Mouse (Mus musculus) right cerebral cortex, postnatal 10 days (tissue): Measurements from ENCODE around the gene Il16.

Experiments
- DNase-seq, 2 experiments: peaks; one replicate each; pipeline ENCODE4 v3.0.0; 2021; ENCODE audit warnings: low spot score in 2 of 2

Il16 gene

GRCm38 (mm10) chr7:83745413-83746106 is at the start of gene Il16:
Il16 (minus strand) TSS chr7:83745726.
- no peak for DNase-seq

DNA sequence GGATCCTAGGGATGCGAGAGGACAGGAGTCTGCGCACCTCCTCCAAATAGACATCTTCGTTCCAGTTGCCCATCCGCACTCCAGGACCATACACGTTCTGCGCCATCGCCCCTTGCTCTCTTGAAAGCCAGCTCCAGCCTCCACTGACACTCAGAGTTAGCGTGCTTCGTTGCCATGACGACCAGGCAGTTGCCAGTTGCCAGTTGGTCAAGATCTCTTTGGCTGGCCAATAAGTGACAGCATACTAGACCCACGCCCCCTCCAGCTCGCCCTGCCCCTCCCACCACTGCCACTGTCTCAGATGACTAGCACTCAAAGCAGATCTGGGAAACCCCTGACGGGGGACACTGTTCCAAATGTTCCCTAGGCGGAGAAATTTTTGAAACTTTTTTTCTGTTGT is 49.2 kb upstream of the Il16 start, which contains the start of gene Cfap161:
Cfap161 (minus strand) TSS at position 176 of the 400 bp plus-strand sequence.
- DNase-seq: peak; percentile 77 to 81

GRCm38 (mm10) chr7:83794006-83794683 is 48.6 kb upstream of the Il16 start:
- no peak for DNase-seq

- peak in 1 of 2 experiments; percentile 5 for DNase-seq
These were observed 35.4 kb upstream of the Il16 start for GRCm38 (mm10) chr7:83780881-83781280.

GRCm38 (mm10) chr7:83780026-83780425 is 34.5 kb upstream of the Il16 start:
- DNase-seq: peak in 1 of 2 experiments; percentile 12

DNA sequence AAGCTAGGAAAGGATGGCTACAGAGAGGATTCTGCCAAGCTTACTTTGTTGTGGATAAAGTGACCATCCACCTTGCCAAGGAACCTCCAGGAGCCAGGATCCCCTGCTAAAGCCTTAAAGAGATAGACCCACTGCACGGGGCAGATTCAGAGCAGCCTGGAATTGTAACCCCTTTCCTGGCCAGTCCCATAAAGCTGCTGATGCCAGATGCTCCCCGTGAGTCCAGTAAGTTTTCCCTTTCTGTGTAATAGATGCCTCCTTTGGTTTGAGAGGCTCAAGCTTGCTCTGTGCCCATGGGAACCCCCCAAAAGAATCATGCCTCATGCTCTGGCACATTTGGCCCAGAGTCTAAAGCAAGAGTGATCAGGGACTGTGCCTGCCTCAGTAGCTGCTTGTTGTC is 33.5 kb upstream of the Il16 start:
- no peak for DNase-seq

GRCm38 (mm10) chr7:83778516-83778915 is 33.0 kb upstream of the Il16 start:
- no peak for DNase-seq

DNA sequence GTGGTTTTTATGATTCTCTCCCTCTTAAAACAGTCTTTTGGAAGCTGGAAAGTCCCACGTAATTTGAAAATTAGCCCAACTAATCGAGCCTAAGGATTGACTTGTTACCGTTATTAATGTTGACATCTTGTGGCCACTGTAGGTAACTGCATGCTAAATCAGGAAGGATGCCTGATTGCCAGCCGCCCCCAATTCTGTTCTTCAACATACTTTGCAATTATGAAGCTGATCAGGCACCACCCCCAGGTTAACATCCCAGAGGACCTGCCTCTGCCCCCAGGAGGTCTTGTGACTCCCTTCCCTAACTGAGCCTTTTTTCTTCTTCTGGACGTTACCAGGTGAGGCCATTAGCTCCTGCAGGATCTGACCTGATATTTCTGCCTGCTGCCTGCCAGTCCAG is 29.2 kb upstream of the Il16 start:
- DNase-seq: peak; percentile 36 to 55

DNA sequence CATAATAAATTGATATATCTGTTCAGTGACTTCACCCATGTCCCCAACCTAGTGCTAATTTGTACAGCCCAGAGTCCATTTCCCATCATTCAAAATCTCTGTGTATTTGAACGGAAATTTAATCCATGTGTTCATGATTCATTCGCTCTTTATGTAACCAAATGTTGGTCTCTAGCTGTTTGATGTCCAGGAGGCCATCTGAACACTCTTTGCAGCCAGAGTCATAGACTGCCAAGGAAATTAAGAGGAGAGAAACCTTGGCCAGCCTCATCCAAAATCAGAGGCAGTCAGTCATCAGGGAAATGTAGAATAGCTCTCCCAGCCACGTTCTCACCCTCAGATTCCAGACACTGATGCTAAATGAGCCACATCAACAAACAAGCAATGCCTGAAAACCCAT is 18.1 kb upstream of the Il16 start:
- DNase-seq: no peak

DNA sequence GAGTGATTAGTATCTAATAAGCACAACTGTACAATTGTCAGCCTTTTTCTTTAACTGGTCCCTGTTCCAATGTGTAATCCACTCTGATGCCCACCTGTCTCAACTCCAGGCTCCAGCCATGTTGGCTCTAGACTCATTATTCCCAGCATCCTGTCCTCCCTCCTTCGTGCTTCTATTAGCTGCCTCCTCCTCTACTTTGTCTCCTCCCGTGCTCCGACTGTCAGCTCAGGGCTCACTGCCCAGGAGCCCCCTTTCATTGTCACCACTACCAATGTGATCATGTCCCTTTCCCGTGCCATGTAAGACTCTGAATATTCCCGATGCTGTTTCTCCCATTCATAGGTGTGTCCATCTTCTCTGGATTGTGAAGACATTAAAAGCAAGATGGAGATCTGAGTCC is 16.8 kb upstream of the Il16 start:
- no peak for DNase-seq

DNA sequence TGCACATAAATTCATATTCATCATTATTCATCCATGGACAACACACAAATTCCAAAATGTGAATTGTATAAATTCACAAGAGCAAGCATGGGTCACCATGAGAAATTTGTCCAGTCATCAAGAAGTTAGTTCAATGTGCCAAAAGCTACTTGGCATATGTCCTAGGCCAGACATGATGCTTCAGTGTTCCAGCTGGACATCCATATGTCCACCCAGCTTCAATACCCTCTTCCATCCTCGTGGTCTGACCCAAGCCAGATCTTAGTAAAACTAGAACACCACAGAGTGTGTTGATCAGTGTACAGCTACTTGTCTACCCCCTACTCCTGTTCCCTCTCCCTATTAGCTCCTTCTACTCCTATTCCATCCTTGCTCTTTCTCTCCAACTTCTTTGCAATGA is 5.5 kb upstream of the Il16 start:
- DNase-seq: no peak

GRCm38 (mm10) chr7:83748405-83748804 is 2.9 kb upstream of the Il16 start:
- no peak for DNase-seq

- no peak for DNase-seq
These were observed 671 bp upstream of the Il16 start for GRCm38 (mm10) chr7:83746107-83746687.

GRCm38 (mm10) chr7:83745065-83745412 is 487 bp downstream of the Il16 start:
- DNase-seq: no peak

DNA sequence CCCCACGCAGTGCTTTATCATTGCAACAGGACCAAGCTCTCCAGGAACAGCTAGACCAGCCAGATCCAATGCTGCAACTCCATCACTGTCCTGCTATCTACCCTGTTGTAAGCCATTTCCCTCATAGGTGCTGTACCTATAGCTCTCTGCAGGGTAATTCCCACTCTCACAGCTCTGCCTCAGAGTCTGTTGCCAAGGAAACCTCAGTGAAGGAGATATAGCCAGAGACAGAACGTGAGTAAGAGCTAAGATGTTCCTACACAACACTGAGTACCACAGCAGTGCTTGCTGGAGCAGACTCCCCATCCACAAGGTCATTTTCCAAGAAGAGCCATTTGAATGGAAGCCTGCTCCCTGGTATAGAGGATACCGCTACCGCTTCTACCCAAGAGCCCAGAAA is 1.3 kb downstream of the Il16 start:
- DNase-seq: peak in 1 of 2 experiments; percentile 54

DNA sequence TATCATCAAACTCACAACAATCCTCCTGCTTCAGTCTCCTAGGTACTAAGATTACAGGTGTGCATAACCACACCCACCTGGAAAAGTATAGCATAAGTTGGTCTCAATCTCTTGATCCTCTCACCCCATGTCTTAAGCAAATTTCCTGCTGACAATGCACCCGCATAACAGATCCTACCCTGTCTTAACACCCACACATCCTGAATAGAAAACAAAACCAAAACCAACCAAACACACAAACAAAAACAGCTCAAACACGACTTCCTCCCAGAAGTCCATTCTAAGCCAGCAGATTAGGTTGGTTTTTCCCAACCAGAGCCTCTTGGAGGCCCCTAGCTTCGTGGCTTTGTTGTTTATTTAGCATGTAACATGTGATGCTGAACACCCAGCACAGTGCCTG is 2.8 kb downstream of the Il16 start:
- DNase-seq: no peak

DNA sequence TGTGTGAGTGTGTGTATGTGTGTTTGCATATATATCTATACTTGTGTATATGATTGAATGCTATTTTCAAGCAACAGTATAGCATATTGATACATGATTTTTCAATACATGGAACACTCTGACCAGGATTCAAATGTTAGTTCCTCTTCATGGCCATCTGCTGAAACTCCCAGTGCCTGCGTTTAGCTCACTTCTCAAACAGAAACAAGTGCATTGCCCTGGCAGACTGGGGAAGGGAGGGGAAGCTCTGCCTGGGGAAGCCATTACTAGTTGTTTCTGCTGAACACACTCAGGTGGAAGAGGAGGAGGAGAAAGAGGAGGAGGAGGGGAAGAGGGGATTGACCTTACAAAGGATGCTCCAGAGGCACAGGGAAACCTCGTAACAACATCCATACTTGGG is 3.5 kb downstream of the Il16 start:
- no peak for DNase-seq

- DNase-seq: no peak
These were observed 5.7 kb downstream of the Il16 start for GRCm38 (mm10) chr7:83739680-83740310.

DNA sequence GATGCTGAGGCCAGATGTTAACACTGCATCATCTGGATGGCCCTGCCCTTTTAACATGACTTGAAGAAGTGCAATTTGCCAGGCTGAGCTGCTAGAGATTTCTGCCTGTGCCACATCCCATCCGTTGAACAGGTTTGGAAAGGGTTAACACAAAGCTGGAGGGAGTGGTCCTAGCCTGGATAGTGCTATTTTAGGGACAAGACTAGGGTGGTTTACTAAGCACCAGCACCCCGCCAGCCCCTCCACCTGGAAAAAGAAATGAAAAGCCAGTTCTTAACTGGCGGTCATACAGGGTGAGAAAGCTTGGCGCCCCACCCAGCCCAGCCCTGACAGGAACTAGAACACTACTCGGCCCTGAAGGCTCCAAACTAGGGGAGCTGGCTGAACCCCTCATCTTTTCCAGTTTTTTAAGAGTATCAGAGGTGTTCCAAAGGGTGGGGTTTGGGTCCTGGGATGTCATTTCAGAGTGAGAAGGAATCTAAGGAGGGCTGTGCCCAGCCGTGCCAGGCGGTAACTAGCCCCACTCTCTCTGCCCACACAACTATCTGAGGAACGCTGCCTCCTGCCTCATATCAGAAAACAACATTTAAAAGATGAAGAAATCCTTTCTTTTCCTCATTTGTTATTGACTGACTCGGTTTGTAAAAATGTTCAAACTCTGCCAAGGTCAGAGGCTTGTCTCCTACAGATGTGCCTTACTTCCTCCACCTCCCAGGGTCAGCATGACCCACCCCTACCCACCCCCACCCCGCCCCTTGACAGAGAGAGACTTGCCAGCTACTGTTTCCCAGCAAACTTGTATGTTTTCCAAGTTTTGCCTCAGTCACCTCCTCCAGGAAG is 6.7 kb downstream of the Il16 start:
- DNase-seq: no peak

- no peak for DNase-seq
These were observed 7.5 kb downstream of the Il16 start for GRCm38 (mm10) chr7:83737914-83738490.

GRCm38 (mm10) chr7:83736341-83737115 is 9.0 kb downstream of the Il16 start:
- no peak for DNase-seq
